ENCODE assay signal across 8 mouse cellular contexts in the genomic region with DNA sequence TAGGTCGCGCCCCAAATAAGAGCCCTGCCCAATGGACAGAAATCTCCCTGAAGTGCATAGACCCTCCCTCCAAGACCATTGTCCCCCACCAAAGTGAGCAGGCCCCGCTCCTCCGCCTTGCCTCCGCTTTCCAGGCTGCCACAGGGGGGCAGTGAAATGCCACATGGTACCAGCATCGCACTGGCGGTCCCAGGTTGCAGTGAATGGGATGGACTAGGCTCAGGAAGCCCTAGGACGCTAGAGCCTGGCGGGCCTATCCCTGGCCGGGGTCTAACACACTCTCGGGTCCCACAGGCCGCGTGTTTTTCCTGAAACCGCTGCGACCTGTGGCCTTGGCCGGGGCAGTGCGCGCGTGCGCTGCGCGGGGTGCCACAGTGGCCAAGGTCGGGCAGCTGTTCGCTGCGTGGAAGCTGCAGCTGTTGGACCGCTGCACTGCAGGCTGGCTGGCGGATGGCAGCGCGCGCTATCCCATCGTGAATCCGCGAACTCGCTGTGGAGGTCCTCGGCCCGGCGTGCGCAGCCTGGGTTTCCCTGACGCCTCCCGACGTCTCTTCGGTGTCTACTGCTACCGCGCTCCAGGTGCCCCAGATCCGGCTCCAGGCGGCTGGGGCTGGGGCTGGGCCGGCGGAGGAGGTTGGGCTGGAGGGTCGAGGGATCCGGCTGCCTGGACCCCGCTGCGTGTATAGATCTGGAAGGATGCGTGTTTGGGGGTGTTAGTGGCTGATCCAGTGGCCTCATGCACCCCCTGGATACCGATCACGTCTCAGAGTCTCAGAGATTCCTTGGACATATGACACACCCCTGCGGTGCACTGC. TPM values are rescaled to one million over a fixed set of nuclear protein-coding genes. Genes with fewer than 3 reads are reported as not detected.
A peak's percentile ranks its signal among the peaks of the same experiment; 100 is the strongest.
DNase-seq lines count a peak whose midpoint lies in the region; ATAC-seq and TF ChIP-seq lines count a peak whose summit lies in the region.

No protein-coding gene starts in this region.

- POLR2A ChIA-PET in Patski (lab: Charles Lee): no interaction called here

- CTCF ChIA-PET in Patski (lab: Charles Lee): no interaction called here

- H3K27me3 ChIP-seq in C2C12 (ENCODE audit: control insufficient read depth, insufficient read depth, insufficient read length) (peaks cover 59% of the 10 kb centered on the region), Patski (peaks cover 10% of the 10 kb centered on the region)
- peaks cover 69% of the 10 kb centered on the region for H3K27me3 ChIP-seq in embryonic facial prominence, embryonic 11.5 days (ENCODE audit: control insufficient read depth, insufficient read depth, low read length)

- no peaks in the 10 kb centered on the region for H3K36me3 ChIP-seq in C2C12 (ENCODE audit: control insufficient read depth, insufficient read depth)
- H3K36me3 ChIP-seq in embryonic facial prominence, embryonic 11.5 days (replicated peaks; ENCODE audit: control insufficient read depth, insufficient read depth, low read depth, low read length): no peaks in the 10 kb centered on the region

- ATAC-seq in Patski: peak; percentile 21
- peak; percentile 84 for ATAC-seq in embryonic facial prominence, embryonic 11.5 days (replicated peaks; ENCODE audit: insufficient number of reproducible peaks, low FRiP score, low TSS enrichment, low read depth)

- no peak overlapping the region for H3K27ac ChIP-seq in embryonic facial prominence, embryonic 11.5 days (replicated peaks; ENCODE audit: low read depth, low read length)

- peaks cover 8% of the 10 kb centered on the region; the same call in 1 of the 2 replicates for H3K4me1 ChIP-seq in embryonic facial prominence, embryonic 11.5 days (ENCODE audit: control insufficient read depth, insufficient read depth, low read length)

- no peaks in the 10 kb centered on the region for H3K9me3 ChIP-seq in embryonic facial prominence, embryonic 11.5 days (replicated peaks; ENCODE audit: control insufficient read depth, low read length)

- no peak for DNase-seq in Patski (ENCODE audit: low read depth, low spot score)
- DNase-seq in embryonic facial prominence, embryonic 11.5 days (ENCODE audit: low spot score): peak; percentile 79
- DNase-seq in heart, postnatal 36 days: peak; percentile 21 to 26
- peak; percentile 71 to 82 for DNase-seq in layer of hippocampus, postnatal 10 days (ENCODE audit: low spot score in 2 of 2)
- peak; percentile 54 for DNase-seq in lung, postnatal 10 days
- peak; percentile 71 to 75 for DNase-seq in right cerebral cortex, adult 2 months (ENCODE audit: low spot score in 2 of 2)
- no peak for DNase-seq in urinary bladder, postnatal 4 days (ENCODE audit: low spot score in 2 of 2)

- TF ChIP-seq CTCF in C2C12 (IDR thresholded peaks at IDR 0.05; ENCODE audit: control insufficient read depth, insufficient read depth, insufficient read length) (peak; percentile 39), Patski (IDR thresholded peaks at IDR 0.05) (no peak)

- H3K9ac ChIP-seq in embryonic facial prominence, embryonic 11.5 days (replicated peaks; ENCODE audit: low read length): peak overlapping the region; percentile 41

- WGBS in embryonic facial prominence, embryonic 11.5 days: 4% methylated on average over 56 of the region's 56 CpGs

- H3K79me2 ChIP-seq in C2C12 (ENCODE audit: control insufficient read depth, insufficient read depth): no peaks in the 10 kb centered on the region

- intact Hi-C loops in heart, postnatal 36 days (cut with DNase I): loop anchor here (1.0 kb wide), 2 partner anchors 78 to 135 kb away; no protein-coding TSS in a partner anchor

- H3ac ChIP-seq in C2C12 (ENCODE audit: control insufficient read depth, insufficient read length, low read depth): no peak overlapping the region

- H3K4me2 ChIP-seq in embryonic facial prominence, embryonic 11.5 days (ENCODE audit: low read depth, low read length): peak overlapping the region; percentile 73

- no peaks in the 10 kb centered on the region for H3K79me3 ChIP-seq in C2C12 (ENCODE audit: low read depth)

- H3K4me3 ChIP-seq in C2C12 (ENCODE audit: insufficient read depth, poor library complexity, severe bottlenecking): no peak overlapping the region
- peak overlapping the region; percentile 34 for H3K4me3 ChIP-seq in embryonic facial prominence, embryonic 11.5 days (ENCODE audit: low read depth, low read length)

- in situ Hi-C loops in Patski (cut with MboI; ENCODE audit: low pct_unique_long_range_greater_than_20kb): no loop called here

TF ChIP-seq in C2C12, 6 proteins besides CTCF, POLR2A, EP300 and RAD21:
- TF ChIP-seq FOSL1 (IDR thresholded peaks at IDR 0.05; ENCODE audit: insufficient read depth, low read length, poor library complexity, severe bottlenecking) (no peak), MYOD1 (IDR thresholded peaks at IDR 0.05; ENCODE audit: control insufficient read depth, insufficient read length, low read depth) (no peak), USF1 (IDR thresholded peaks at IDR 0.05; ENCODE audit: low read depth) (no peak), MAX (IDR thresholded peaks at IDR 0.05) (no peak), CEBPB (IDR thresholded peaks at IDR 0.05; ENCODE audit: low read depth) (no peak), MYOG (IDR thresholded peaks at IDR 0.05; ENCODE audit: control insufficient read depth, extremely low read depth, insufficient read length) (no peak)

RNA-seq across cellular contexts. Expression of gene Hapln4, which starts 4.8 kb away (rescaled TPM):
- polyA plus RNA-seq in C2C12 (2012; fragmentation: generic; extraction: Trizol) (1.0 TPM), Patski (2021) (7.3 TPM)
- polyA plus RNA-seq in embryonic facial prominence, embryonic 11.5 days (2014; fragmentation: Nextera tagmentation; extraction: Ambion mirVana): 0.07 TPM in 1 of 2 replicates, not detected in the other
- not detected for total RNA-seq in heart, postnatal 36 days (2021)
- total RNA-seq in layer of hippocampus, postnatal 10 days (2021): 1 to 10 TPM; 6.8 to 7.7 TPM

RNA-seq across cellular contexts. Expression of gene Tm6sf2, which starts 15.3 kb away (rescaled TPM):
- 0.57 TPM for polyA plus RNA-seq in C2C12 (2012; fragmentation: generic; extraction: Trizol)
- 1.3 TPM for polyA plus RNA-seq in Patski (2021)
- 0.34 and 0.72 TPM in 2 replicates for polyA plus RNA-seq in embryonic facial prominence, embryonic 11.5 days (2014; fragmentation: Nextera tagmentation; extraction: Ambion mirVana)
- 1 to 10 TPM in 1 of 2 experiments, under 1 TPM in 1; 0.97 to 1.1 TPM for total RNA-seq in heart, postnatal 36 days (2021)
- 1 to 10 TPM; 1.3 to 2.5 TPM for total RNA-seq in layer of hippocampus, postnatal 10 days (2021)

RNA-seq across cellular contexts. Expression of gene Ncan, which starts 32.6 kb away (rescaled TPM):
- polyA plus RNA-seq in C2C12 (2012; fragmentation: generic; extraction: Trizol) (not detected), Patski (2021) (0.01 TPM)
- polyA plus RNA-seq in embryonic facial prominence, embryonic 11.5 days (2014; fragmentation: Nextera tagmentation; extraction: Ambion mirVana): 6.4 and 7.3 TPM in 2 replicates
- under 1 TPM in 1 of 2 experiments, not detected in 1; 0.06 TPM for total RNA-seq in heart, postnatal 36 days (2021)
- total RNA-seq in layer of hippocampus, postnatal 10 days (2021): 100 to 1,000 TPM; 575 to 578 TPM

RNA-seq across cellular contexts. Expression of gene Nr2c2ap, which starts 43.1 kb away (rescaled TPM):
- polyA plus RNA-seq in C2C12 (2012; fragmentation: generic; extraction: Trizol) (37.3 TPM), Patski (2021) (35.1 TPM)
- polyA plus RNA-seq in embryonic facial prominence, embryonic 11.5 days (2014; fragmentation: Nextera tagmentation; extraction: Ambion mirVana): 19.2 and 19.5 TPM in 2 replicates
- 1 to 10 TPM; 8.3 to 8.5 TPM for total RNA-seq in heart, postnatal 36 days (2021)
- 10 to 100 TPM; 36.1 to 41.7 TPM for total RNA-seq in layer of hippocampus, postnatal 10 days (2021)

RNA-seq across cellular contexts. Expression of gene Sugp1, which starts 45.4 kb away (rescaled TPM):
- 28.2 TPM for polyA plus RNA-seq in C2C12 (2012; fragmentation: generic; extraction: Trizol)
- 37.0 TPM for polyA plus RNA-seq in Patski (2021)
- polyA plus RNA-seq in embryonic facial prominence, embryonic 11.5 days (2014; fragmentation: Nextera tagmentation; extraction: Ambion mirVana): 29.1 and 32.1 TPM in 2 replicates
- total RNA-seq in heart, postnatal 36 days (2021): 10 to 100 TPM; 18.7 to 22.0 TPM
- total RNA-seq in layer of hippocampus, postnatal 10 days (2021): 10 to 100 TPM; 50.0 to 54.7 TPM

Comparison
In these comparisons a context has a peak if more than half of its experiments do, and no peak if none do; other contexts are left out.
1. DNase-seq: peak in embryonic facial prominence, embryonic 11.5 days (single experiment), heart, postnatal 36 days (2 of 2), layer of hippocampus, postnatal 10 days (2 of 2), lung, postnatal 10 days (single experiment) and right cerebral cortex, adult 2 months (2 of 2); none in Patski (single experiment) and urinary bladder, postnatal 4 days (0 of 2).